Mouse (Mus musculus): Measurements from ENCODE around the gene Ergic1. TPM values are rescaled to one million over a fixed set of nuclear protein-coding genes. Genes with fewer than 3 reads are reported as not detected.

Ergic1 gene
- polyA plus RNA-seq, 1 experiment, result 37.2 TPM

- Histone ChIP-seq H3K4me1 (ENCODE audit: control insufficient read depth, insufficient read depth, low read length) (peaks cover 21% of the 10 kb centered on the region), H3K27ac (ENCODE audit: insufficient read depth, low read depth, low read length) (no peak overlapping the region), H3K4me3 (ENCODE audit: insufficient read depth, low read length) (no peak overlapping the region)
- TF ChIP-seq POLR2A (IDR thresholded peaks at IDR 0.05; ENCODE audit: borderline replicate concordance, low read depth, low read length) (no peak), CTCF (IDR thresholded peaks at IDR 0.05; ENCODE audit: low read depth, low read length) (no peak)
Measured at GRCm38 (mm10) chr17:26580873-26581401, 19.6 kb downstream of the Ergic1 start.

- Histone ChIP-seq H3K4me3 (ENCODE audit: insufficient read depth, low read length) (no peak overlapping the region), H3K27ac (ENCODE audit: insufficient read depth, low read depth, low read length) (no peak overlapping the region), H3K4me1 (ENCODE audit: control insufficient read depth, insufficient read depth, low read length) (peaks cover 9% of the 10 kb centered on the region)
- TF ChIP-seq CTCF (IDR thresholded peaks at IDR 0.05; ENCODE audit: low read depth, low read length), result no peak
- no peak for TF ChIP-seq POLR2A (IDR thresholded peaks at IDR 0.05; ENCODE audit: borderline replicate concordance, low read depth, low read length)
Measured at GRCm38 (mm10) chr17:26582297-26582696, 21.0 kb downstream of the Ergic1 start.

GRCm38 (mm10) chr17:26583056-26583455, 21.8 kb downstream of the Ergic1 start:
- Histone ChIP-seq H3K4me3 (ENCODE audit: insufficient read depth, low read length) (no peak overlapping the region), H3K27ac (ENCODE audit: insufficient read depth, low read depth, low read length) (no peak overlapping the region), H3K4me1 (ENCODE audit: control insufficient read depth, insufficient read depth, low read length) (peaks cover 7% of the 10 kb centered on the region)
- TF ChIP-seq CTCF (IDR thresholded peaks at IDR 0.05; ENCODE audit: low read depth, low read length), result no peak
- no peak for TF ChIP-seq POLR2A (IDR thresholded peaks at IDR 0.05; ENCODE audit: borderline replicate concordance, low read depth, low read length)

GRCm38 (mm10) chr17:26583606-26584005, 22.3 kb downstream of the Ergic1 start:
- no peak for TF ChIP-seq POLR2A (IDR thresholded peaks at IDR 0.05; ENCODE audit: borderline replicate concordance, low read depth, low read length)
- TF ChIP-seq CTCF (IDR thresholded peaks at IDR 0.05; ENCODE audit: low read depth, low read length), result no peak
- Histone ChIP-seq H3K27ac (ENCODE audit: insufficient read depth, low read depth, low read length) (no peak overlapping the region), H3K4me1 (ENCODE audit: control insufficient read depth, insufficient read depth, low read length) (peaks cover 7% of the 10 kb centered on the region), H3K4me3 (ENCODE audit: insufficient read depth, low read length) (no peak overlapping the region)

GRCm38 (mm10) chr17:26584063-26584462, 22.8 kb downstream of the Ergic1 start:
- Histone ChIP-seq H3K4me1 (ENCODE audit: control insufficient read depth, insufficient read depth, low read length) (peaks cover 7% of the 10 kb centered on the region), H3K27ac (ENCODE audit: insufficient read depth, low read depth, low read length) (no peak overlapping the region), H3K4me3 (ENCODE audit: insufficient read depth, low read length) (no peak overlapping the region)
- TF ChIP-seq POLR2A (IDR thresholded peaks at IDR 0.05; ENCODE audit: borderline replicate concordance, low read depth, low read length) (no peak), CTCF (IDR thresholded peaks at IDR 0.05; ENCODE audit: low read depth, low read length) (no peak)

- TF ChIP-seq CTCF (IDR thresholded peaks at IDR 0.05; ENCODE audit: low read depth, low read length) (no peak), POLR2A (IDR thresholded peaks at IDR 0.05; ENCODE audit: borderline replicate concordance, low read depth, low read length) (no peak)
- Histone ChIP-seq H3K4me1 (ENCODE audit: control insufficient read depth, insufficient read depth, low read length) (peaks cover 7% of the 10 kb centered on the region), H3K4me3 (ENCODE audit: insufficient read depth, low read length) (no peak overlapping the region), H3K27ac (ENCODE audit: insufficient read depth, low read depth, low read length) (no peak overlapping the region)
Measured at GRCm38 (mm10) chr17:26584558-26585136, 23.4 kb downstream of the Ergic1 start.

- peaks cover 17% of the 10 kb centered on the region for H3K4me1 ChIP-seq (ENCODE audit: control insufficient read depth, insufficient read depth, low read length)
- TF ChIP-seq CTCF (IDR thresholded peaks at IDR 0.05; ENCODE audit: low read depth, low read length) (no peak), POLR2A (IDR thresholded peaks at IDR 0.05; ENCODE audit: borderline replicate concordance, low read depth, low read length) (no peak)
- no peak overlapping the region for H3K4me3 ChIP-seq (ENCODE audit: insufficient read depth, low read length)
- no peak overlapping the region for H3K27ac ChIP-seq (ENCODE audit: insufficient read depth, low read depth, low read length)
Measured at GRCm38 (mm10) chr17:26587961-26588487, 26.7 kb downstream of the Ergic1 start.

GRCm38 (mm10) chr17:26592510-26592909, 31.2 kb downstream of the Ergic1 start:
- TF ChIP-seq POLR2A (IDR thresholded peaks at IDR 0.05; ENCODE audit: borderline replicate concordance, low read depth, low read length), result no peak
- no peak for TF ChIP-seq CTCF (IDR thresholded peaks at IDR 0.05; ENCODE audit: low read depth, low read length)
- Histone ChIP-seq H3K4me1 (ENCODE audit: control insufficient read depth, insufficient read depth, low read length) (peaks cover 36% of the 10 kb centered on the region), H3K27ac (ENCODE audit: insufficient read depth, low read depth, low read length) (no peak overlapping the region), H3K4me3 (ENCODE audit: insufficient read depth, low read length) (no peak overlapping the region)

- peaks cover 36% of the 10 kb centered on the region for H3K4me1 ChIP-seq (ENCODE audit: control insufficient read depth, insufficient read depth, low read length)
- no peak overlapping the region for H3K27ac ChIP-seq (ENCODE audit: insufficient read depth, low read depth, low read length)
- H3K4me3 ChIP-seq (ENCODE audit: insufficient read depth, low read length), result no peak overlapping the region
- TF ChIP-seq CTCF (IDR thresholded peaks at IDR 0.05; ENCODE audit: low read depth, low read length) (no peak), POLR2A (IDR thresholded peaks at IDR 0.05; ENCODE audit: borderline replicate concordance, low read depth, low read length) (no peak)
Measured at GRCm38 (mm10) chr17:26593199-26593598, 31.9 kb downstream of the Ergic1 start.

- Histone ChIP-seq H3K4me3 (ENCODE audit: insufficient read depth, low read length) (no peak overlapping the region), H3K4me1 (ENCODE audit: control insufficient read depth, insufficient read depth, low read length) (peaks cover 36% of the 10 kb centered on the region), H3K27ac (ENCODE audit: insufficient read depth, low read depth, low read length) (no peak overlapping the region)
- TF ChIP-seq CTCF (IDR thresholded peaks at IDR 0.05; ENCODE audit: low read depth, low read length), result no peak
- TF ChIP-seq POLR2A (IDR thresholded peaks at IDR 0.05; ENCODE audit: borderline replicate concordance, low read depth, low read length), result no peak
Measured at GRCm38 (mm10) chr17:26594171-26594570, 32.9 kb downstream of the Ergic1 start.
